Mouse (Mus musculus) hindbrain, embryonic 12.5 days (tissue): ENCODE measurements around the gene Ccdc73. TPM values are rescaled to one million over a fixed set of nuclear protein-coding genes. Genes with fewer than 3 reads are reported as not detected.
"Not testable (repeated sequence)": the region's sequence is repeated elsewhere in the genome, so short reads cannot be mapped to it uniquely, and the experiment has no call there.

Experiments used
- ATAC-seq: fragments of 200-750 bp; cut with Nextera tagmentation; 2 replicates; pipeline ENCODE4 v1.8.0; 2017; ENCODE audit warnings: moderate TSS enrichment; ENCODE audit not compliant: low FRiP score
- H3K27ac ChIP-seq: fragments of 300-500 bp; sonication (generic); 2 replicates; pipeline ENCODE4 v1.5.1; 2016; ENCODE audit warnings: mild to moderate bottlenecking
- H3K27me3 ChIP-seq: fragments of 300-500 bp; sonication (generic); 2 replicates; pipeline ENCODE4 v1.6.1; 2016; ENCODE audit warnings: mild to moderate bottlenecking
- H3K36me3 ChIP-seq: fragments of 300-500 bp; sonication (generic); 2 replicates; pipeline ENCODE4 v1.6.1; 2016; ENCODE audit warnings: mild to moderate bottlenecking
- H3K4me1 ChIP-seq: fragments of 300-500 bp; sonication (generic); 2 replicates; pipeline ENCODE4 v1.6.1; 2016
- H3K4me2 ChIP-seq: fragments of 300-500 bp; sonication (generic); replicated peaks from 2 replicates; pipeline ENCODE4 v1.6.1; 2016; ENCODE audit warnings: mild to moderate bottlenecking
- H3K4me3 ChIP-seq: fragments of 300-500 bp; sonication (generic); 2 replicates; pipeline ENCODE4 v1.5.1; 2016; ENCODE audit warnings: mild to moderate bottlenecking
- H3K9ac ChIP-seq: fragments of 300-500 bp; sonication (generic); 2 replicates; pipeline ENCODE4 v1.6.1; 2016; ENCODE audit warnings: mild to moderate bottlenecking, moderate library complexity
- H3K9me3 ChIP-seq: fragments of 300-500 bp; sonication (generic); replicated peaks from 2 replicates; pipeline ENCODE4 v1.6.1; 2016; ENCODE audit warnings: mild to moderate bottlenecking
- WGBS: fragments of 180-500 bp; shearing (Covaris S2); methylation state at CpG from one replicate; pipeline ENCODE4 v1.1.7; 2016; 5-methylcytosine and 5-hydroxymethylcytosine counted together
- polyA plus RNA-seq: library from polyadenylated mRNA; unstranded; fragments of >200 nt; fragmentation: Nextera tagmentation; extraction: Ambion mirVana; gene quantifications from 2 replicates; pipeline ENCODE4 v1.2.1, GENCODE M21; 2016

Ccdc73 gene
- polyA plus RNA-seq, 1 experiment from 2014 or later = 7.9 TPM

DNA sequence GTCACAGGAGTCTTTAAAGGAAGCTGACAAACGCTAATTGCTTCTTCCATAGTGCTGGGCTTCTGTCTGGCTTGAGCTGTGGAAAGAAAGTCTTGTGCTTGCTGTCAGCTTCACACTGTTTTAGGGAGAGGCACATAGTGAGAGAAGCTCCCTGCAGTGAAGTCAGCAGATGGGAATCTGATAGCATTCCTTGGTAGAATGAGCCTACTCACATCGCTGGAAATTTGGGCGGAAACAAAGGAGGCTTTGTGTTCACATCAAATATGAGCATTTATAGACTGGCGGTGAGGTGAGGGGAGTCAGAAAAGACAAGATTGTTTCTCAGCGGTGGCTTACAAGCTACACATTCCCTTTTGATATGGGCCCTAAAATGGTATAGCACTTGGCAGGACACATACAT, 15.9 kb upstream of the Ccdc73 start:
- Histone ChIP-seq H3K4me3 (no peak overlapping the region), H3K9ac (no peak overlapping the region), H3K27ac (no peak overlapping the region), H3K4me2 (no peak overlapping the region), H3K27me3 (peaks cover 26% of the 10 kb centered on the region), H3K36me3 (no peaks in the 10 kb centered on the region), H3K9me3 (no peaks in the 10 kb centered on the region), H3K4me1 (peaks cover 10% of the 10 kb centered on the region)
- 24% methylated on average over 5 of the region's 5 CpGs for WGBS
- no peak for ATAC-seq

DNA sequence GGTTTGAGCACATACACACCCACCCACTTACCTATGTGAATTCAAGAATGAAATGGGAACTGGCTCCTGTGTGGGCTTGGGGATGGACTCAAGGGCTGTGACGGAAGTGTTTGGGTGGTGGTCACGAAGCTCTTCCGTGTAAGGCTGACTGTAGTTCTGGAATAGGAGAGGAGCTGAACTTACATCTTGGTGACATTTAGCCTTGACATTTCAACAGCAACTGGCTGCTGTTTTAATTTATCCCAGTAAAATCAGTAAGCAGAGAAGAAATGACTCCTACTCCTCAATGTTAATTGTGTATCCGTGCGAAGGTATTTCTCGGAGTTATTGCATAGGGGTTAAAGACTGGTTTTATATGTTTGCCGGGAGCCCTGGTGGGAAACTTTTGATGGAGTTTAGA, 15.1 kb upstream of the Ccdc73 start:
- 87% methylated on average over 7 of the region's 7 CpGs for WGBS
- ATAC-seq = no peak
- no peaks in the 10 kb centered on the region for H3K36me3 ChIP-seq

GRCm38 (mm10) chr2:104854836-104855235, 12.8 kb upstream of the Ccdc73 start:
- no peak overlapping the region for H3K9ac ChIP-seq
- H3K36me3 ChIP-seq = no peaks in the 10 kb centered on the region
- peaks cover 12% of the 10 kb centered on the region for H3K27me3 ChIP-seq
- WGBS = 87% methylated on average over 1 of the region's 1 CpGs
- H3K9me3 ChIP-seq = no peaks in the 10 kb centered on the region
- no peak overlapping the region for H3K4me2 ChIP-seq
- ATAC-seq = no peak
- H3K27ac ChIP-seq = no peak overlapping the region
- H3K4me3 ChIP-seq = no peak overlapping the region
- H3K4me1 ChIP-seq = no peaks in the 10 kb centered on the region; the same call in 1 of the 2 replicates

More for the DNA sequence above, 15.1 kb upstream of the Ccdc73 start:
- Histone ChIP-seq H3K27ac (no peak overlapping the region), H3K27me3 (peaks cover 26% of the 10 kb centered on the region), H3K4me3 (no peak overlapping the region), H3K9me3 (no peaks in the 10 kb centered on the region), H3K4me2 (no peak overlapping the region), H3K4me1 (peaks cover 6% of the 10 kb centered on the region), H3K9ac (no peak overlapping the region)

- Histone ChIP-seq H3K4me3 (no peak overlapping the region), H3K9ac (no peak overlapping the region), H3K27ac (no peak overlapping the region), H3K27me3 (peaks cover 8% of the 10 kb centered on the region), H3K9me3 (no peaks in the 10 kb centered on the region), H3K36me3 (no peaks in the 10 kb centered on the region), H3K4me1 (no peaks in the 10 kb centered on the region), H3K4me2 (no peak overlapping the region)
- WGBS = 35% methylated on average over 3 of the region's 3 CpGs
- ATAC-seq = no peak
Measured at GRCm38 (mm10) chr2:104855732-104856131, 11.9 kb upstream of the Ccdc73 start.

DNA sequence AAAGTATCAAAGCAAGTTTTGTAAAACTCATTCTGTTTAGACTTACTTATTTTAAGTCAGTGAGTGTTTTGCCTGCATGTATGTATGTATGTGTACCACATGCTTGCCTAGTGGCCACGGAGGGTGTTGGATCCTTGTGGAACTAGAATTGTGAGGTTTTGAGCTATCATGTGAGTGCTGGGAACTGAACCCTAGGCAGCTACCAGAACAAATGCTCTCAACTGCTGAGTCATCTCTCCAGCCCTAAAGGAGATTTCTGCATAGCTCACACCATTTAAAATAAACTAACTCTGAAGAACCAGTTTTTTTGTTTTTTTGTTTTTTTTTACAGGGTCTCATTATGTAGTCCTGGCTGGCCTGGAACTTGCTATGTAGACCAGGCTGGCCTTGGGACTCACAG, 11.4 kb upstream of the Ccdc73 start:
- Histone ChIP-seq H3K27me3 (peaks cover 3% of the 10 kb centered on the region), H3K4me3 (no peak overlapping the region), H3K36me3 (no peaks in the 10 kb centered on the region), H3K4me2 (no peak overlapping the region), H3K9me3 (no peaks in the 10 kb centered on the region), H3K9ac (no peak overlapping the region), H3K4me1 (no peaks in the 10 kb centered on the region), H3K27ac (no peak overlapping the region)
- no peak for ATAC-seq
- WGBS = 61% methylated on average over 1 of the region's 1 CpGs

- H3K4me1 ChIP-seq, H3K4me2 ChIP-seq, H3K27me3 ChIP-seq, H3K4me3 ChIP-seq, H3K36me3 ChIP-seq, H3K9ac ChIP-seq, H3K9me3 ChIP-seq, ATAC-seq, H3K27ac ChIP-seq: not testable (repeated sequence)
- WGBS = 84% methylated on average over 3 of the region's 3 CpGs
Measured at GRCm38 (mm10) chr2:104858083-104858482, 9.5 kb upstream of the Ccdc73 start.

GRCm38 (mm10) chr2:104859060-104859459, 8.5 kb upstream of the Ccdc73 start:
- Histone ChIP-seq H3K4me3 (no peak overlapping the region), H3K4me1 (no peaks in the 10 kb centered on the region), H3K36me3 (no peaks in the 10 kb centered on the region), H3K4me2 (no peak overlapping the region), H3K9me3 (no peaks in the 10 kb centered on the region), H3K9ac (no peak overlapping the region), H3K27ac (no peak overlapping the region), H3K27me3 (no peaks in the 10 kb centered on the region)
- ATAC-seq = no peak
- WGBS = 86% methylated on average over 5 of the region's 5 CpGs

- Histone ChIP-seq H3K9me3 (no peaks in the 10 kb centered on the region), H3K4me2 (no peak overlapping the region), H3K4me3 (no peak overlapping the region), H3K9ac (no peak overlapping the region), H3K36me3 (no peaks in the 10 kb centered on the region), H3K27me3 (no peaks in the 10 kb centered on the region), H3K27ac (no peak overlapping the region), H3K4me1 (no peaks in the 10 kb centered on the region)
- WGBS = 86% methylated on average over 10 of the region's 10 CpGs
- ATAC-seq = no peak
Measured at GRCm38 (mm10) chr2:104860426-104860825, 7.2 kb upstream of the Ccdc73 start.

DNA sequence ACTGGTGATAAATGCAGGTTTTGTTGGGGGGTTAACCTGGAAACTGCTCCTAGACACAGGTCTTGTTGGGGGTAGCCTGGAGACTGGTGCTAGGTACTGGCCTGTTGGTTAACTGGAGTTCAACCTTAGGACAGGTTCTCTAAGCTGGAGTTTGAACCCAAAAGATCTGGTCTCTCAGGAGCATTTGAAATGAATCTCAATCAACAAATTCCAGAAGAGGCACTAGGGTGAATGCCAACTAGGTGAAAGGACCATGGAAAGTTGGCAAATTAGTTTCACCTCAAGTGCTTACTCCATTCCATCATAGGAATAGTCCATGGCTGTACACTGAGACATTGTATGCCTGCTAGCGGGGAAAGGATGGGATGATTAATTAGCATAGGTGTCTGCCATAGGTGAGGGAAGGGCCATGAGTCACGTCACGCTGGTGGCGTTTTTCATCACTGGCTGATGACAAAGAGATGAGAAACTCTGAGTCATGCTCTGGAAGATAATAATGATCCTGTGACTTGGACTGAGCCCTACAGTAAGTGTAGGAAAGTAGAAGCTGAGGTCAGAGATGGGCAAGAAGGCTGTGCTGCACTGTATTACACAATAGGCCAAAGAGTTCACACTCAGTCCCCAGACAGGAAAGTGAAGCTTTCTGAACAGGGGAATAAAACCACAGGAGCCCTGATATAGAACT, 3.3 kb upstream of the Ccdc73 start:
- no peak overlapping the region for H3K9ac ChIP-seq
- ATAC-seq = no peak
- H3K36me3 ChIP-seq = no peaks in the 10 kb centered on the region
- H3K9me3 ChIP-seq = no peaks in the 10 kb centered on the region
- H3K4me1 ChIP-seq = no peaks in the 10 kb centered on the region
- no peaks in the 10 kb centered on the region for H3K27me3 ChIP-seq
- WGBS = 89% methylated on average over 4 of the region's 4 CpGs
- no peak overlapping the region for H3K27ac ChIP-seq
- H3K4me2 ChIP-seq = no peak overlapping the region
- no peak overlapping the region for H3K4me3 ChIP-seq

DNA sequence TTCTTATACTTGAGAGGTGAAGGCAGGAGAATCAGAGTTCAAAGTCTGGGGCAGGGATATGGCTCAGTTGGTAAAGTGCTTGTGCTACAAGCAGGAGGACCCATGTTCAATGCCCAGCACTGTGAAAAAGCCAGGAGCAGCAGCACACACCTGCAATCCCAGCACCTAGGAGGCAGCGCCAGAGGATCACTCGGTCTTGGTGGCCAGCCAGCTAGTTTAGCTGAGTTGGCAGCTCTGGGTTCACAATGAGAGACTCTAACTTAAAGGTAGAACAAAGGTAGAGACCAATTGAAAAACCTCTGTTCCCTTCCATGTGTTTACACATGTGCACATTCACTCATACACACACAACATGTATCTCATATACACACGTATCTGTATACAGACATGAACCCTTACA, 1.5 kb downstream of the Ccdc73 start:
- no peaks in the 10 kb centered on the region for H3K9me3 ChIP-seq
- H3K27ac ChIP-seq = no peak overlapping the region
- H3K36me3 ChIP-seq = no peaks in the 10 kb centered on the region
- WGBS = 94% methylated on average over 3 of the region's 3 CpGs
- H3K27me3 ChIP-seq = no peaks in the 10 kb centered on the region
- no peaks in the 10 kb centered on the region for H3K4me1 ChIP-seq
- no peak for ATAC-seq
- no peak overlapping the region for H3K4me2 ChIP-seq
- no peak overlapping the region for H3K4me3 ChIP-seq
- no peak overlapping the region for H3K9ac ChIP-seq

DNA sequence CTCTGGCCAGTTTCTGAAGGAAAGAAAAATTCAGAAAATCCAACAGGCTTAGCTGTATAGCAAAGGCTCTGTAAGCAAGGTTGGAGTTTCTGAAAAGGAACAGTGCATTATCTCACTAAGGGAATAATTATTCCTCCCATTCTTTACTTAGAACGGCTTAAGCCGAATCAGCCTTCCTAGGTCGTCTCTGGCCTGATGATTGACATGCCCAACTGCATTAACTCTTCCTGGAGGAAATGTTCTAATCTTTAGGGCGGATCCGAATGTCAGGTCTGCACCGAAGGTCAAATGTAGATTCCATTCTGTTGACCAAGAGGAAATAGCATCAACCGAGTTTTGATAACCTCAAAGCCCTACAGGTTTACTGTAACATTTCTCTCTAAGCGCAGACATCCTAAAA, 11.2 kb downstream of the Ccdc73 start:
- ATAC-seq = no peak
- H3K4me3 ChIP-seq = no peak overlapping the region
- no peaks in the 10 kb centered on the region for H3K36me3 ChIP-seq
- no peaks in the 10 kb centered on the region for H3K4me1 ChIP-seq
- WGBS = 85% methylated on average over 8 of the region's 8 CpGs
- H3K9ac ChIP-seq = no peak overlapping the region
- H3K27me3 ChIP-seq = no peaks in the 10 kb centered on the region
- H3K27ac ChIP-seq = no peak overlapping the region
- no peak overlapping the region for H3K4me2 ChIP-seq
- H3K9me3 ChIP-seq = no peaks in the 10 kb centered on the region

DNA sequence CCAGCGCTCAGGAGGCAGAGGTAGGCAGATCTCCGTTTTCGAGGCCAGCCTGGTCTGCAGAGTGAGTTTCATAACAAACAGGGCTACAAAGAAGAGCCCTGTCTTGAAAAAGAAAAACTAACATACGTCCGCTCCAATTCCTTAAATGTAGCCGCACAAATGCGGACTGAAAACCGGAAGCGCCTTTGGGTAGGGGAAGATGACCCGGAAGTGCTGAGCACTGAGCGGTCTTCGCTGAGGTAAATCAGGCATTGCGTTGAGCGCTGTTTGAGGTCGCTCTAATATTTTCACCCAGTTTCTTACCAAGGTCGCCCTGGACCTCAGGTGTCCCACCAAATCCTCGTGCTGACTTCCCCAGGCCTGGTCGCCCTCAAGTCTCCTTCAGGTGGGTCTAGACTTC, 18.5 kb downstream of the Ccdc73 start:
- no peak overlapping the region for H3K4me3 ChIP-seq
- no peak overlapping the region for H3K9ac ChIP-seq
- H3K27ac ChIP-seq = no peak overlapping the region
- no peaks in the 10 kb centered on the region for H3K4me1 ChIP-seq
- H3K4me2 ChIP-seq = no peak overlapping the region
- H3K27me3 ChIP-seq = no peaks in the 10 kb centered on the region
- H3K36me3 ChIP-seq = no peaks in the 10 kb centered on the region
- no peaks in the 10 kb centered on the region for H3K9me3 ChIP-seq
- no peak for ATAC-seq
- WGBS = 90% methylated on average over 18 of the region's 18 CpGs

DNA sequence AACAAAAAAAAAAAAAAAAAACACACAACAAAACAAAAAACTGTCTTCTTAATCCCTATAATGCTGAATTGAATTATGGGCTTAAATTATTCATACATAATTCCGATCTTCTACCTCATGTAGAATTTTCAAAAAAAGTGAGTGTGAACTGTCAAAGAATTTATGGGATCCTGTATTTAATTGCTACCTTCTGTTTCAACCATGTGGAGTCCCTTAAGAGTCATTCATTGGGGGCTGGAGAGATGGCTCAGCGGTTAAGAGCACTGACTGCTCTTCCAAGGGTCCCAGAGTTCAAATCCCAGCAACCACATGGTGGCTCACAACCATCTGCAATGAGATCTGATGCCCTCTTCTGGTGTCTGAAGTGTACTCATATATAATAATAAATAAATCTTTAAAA, 19.7 kb downstream of the Ccdc73 start:
- H3K9ac ChIP-seq, H3K4me1 ChIP-seq, H3K27me3 ChIP-seq, H3K4me3 ChIP-seq, H3K27ac ChIP-seq, H3K4me2 ChIP-seq, H3K36me3 ChIP-seq, H3K9me3 ChIP-seq, ATAC-seq: not testable (repeated sequence)
- 61% methylated on average over 2 of the region's 2 CpGs for WGBS
